Mouse (Mus musculus): Measurements from ENCODE around the gene Trappc4.

DNA sequence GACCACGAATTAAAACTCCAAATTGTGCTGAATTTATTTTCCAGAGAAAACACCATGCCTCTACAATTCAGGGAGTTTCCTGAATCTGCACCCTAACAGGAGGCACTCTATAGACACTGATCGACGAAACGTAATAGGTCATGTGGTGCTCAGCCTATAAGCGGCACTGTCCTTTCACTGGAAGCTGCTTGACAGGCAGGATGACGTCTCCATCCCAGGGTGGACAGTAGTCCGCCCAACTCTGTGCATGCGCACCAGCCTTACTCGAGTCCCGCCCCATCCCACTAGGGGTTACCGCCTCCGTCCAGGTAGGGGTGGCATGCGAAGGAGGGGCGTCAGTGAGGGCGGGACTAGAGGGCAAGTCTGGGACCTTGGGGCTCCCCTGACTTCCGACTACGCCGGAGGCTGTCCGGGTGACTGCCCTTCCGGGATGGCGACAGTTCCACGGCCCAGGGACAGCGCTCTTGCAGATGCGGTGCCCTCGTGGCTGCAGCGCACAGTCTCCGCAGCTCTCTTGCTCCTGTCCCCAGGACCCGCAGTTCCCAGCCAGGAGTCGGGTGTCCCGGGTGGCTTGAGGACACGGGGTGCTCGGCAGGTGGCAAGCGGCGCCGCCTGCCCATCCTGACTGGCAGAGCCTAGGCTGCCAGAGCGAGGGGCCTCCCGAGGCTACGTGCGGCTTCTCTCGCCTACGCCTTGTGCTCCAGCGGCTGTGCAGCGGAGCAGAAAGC lies 10.6 kb downstream of the Trappc4 start, which contains the start of gene Slc37a4:
- TF ChIP-seq CTCF (IDR thresholded peaks at IDR 0.05; ENCODE audit: low read depth, low read length) (no peak), POLR2AphosphoS5 (IDR thresholded peaks at IDR 0.05; ENCODE audit: insufficient replicate concordance, low read depth, low read length) (no peak), TAL1 (conservative IDR thresholded peaks at IDR 0.05; ENCODE audit: low read depth, low read length) (no peak), GATA1 (IDR thresholded peaks at IDR 0.05; ENCODE audit: borderline replicate concordance, low read length) (no peak), GATA2 (IDR thresholded peaks at IDR 0.05; ENCODE audit: borderline replicate concordance, low read depth, low read length) (no peak)

Measured in G1E (cell line).